Mouse (Mus musculus) megakaryocyte progenitor cell, adult 5-6 weeks (primary cell): ENCODE measurements around the gene Meis2. TPM values are rescaled to one million over a fixed set of nuclear protein-coding genes. Genes with fewer than 3 reads are reported as not detected.

Source experiments
- ATAC-seq: replicated peaks from 2 replicates; pipeline ENCODE4 v1.8.0; 2016; ENCODE audit warnings: mild to moderate bottlenecking, moderate TSS enrichment, inconsistent platforms; ENCODE audit not compliant: poor library complexity
- total RNA-seq, 2 experiments: library from RNA; stranded (forward) in 1 of 2; stranded (reverse) in 1 of 2; fragments of 157-497, 149-512 nt in 1 of 2; fragments of 200-1000 nt in 1 of 2; gene quantifications; 2 replicates each; pipeline versions ENCODE4 v1.2.3 to v1.2.4; 2015 to 2017

The Meis2 gene
- total RNA-seq, 2 experiments from 2014 or later: not detected

DNA sequence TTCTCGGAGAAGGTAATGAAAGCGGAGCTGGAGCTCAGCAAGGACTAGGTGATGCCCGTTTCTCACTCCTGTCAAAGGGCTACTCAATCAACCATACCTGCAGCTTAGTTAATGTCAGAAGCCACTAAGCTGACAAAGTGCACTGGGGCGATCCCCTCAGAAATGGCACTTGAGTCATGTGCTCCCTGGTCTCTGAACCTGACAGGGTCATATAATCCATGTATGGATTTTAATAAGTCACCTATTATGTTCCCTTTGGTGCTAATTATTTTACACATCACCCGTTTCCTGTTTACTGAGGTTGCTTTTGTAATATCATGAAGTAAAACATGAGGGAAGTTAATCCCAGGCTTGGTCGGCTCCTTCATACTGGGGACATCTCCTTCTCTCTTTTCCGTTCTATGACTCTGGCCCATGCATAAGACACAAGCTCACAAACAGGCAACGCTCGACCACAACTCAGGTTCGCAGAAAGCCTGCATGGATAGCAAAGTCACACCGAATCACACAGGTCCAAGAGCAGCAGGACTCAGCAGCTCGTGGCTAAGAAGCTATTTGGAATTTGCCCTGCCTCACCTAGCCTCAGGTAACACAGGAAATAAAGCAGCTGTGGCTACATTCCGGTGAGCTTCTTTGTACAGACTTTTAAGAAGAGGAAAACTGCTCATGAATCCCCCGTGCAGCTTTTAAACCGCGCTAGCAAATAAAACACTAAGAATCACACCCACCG lies 153.6 kb downstream of the Meis2 start:
- ATAC-seq: no peak

DNA sequence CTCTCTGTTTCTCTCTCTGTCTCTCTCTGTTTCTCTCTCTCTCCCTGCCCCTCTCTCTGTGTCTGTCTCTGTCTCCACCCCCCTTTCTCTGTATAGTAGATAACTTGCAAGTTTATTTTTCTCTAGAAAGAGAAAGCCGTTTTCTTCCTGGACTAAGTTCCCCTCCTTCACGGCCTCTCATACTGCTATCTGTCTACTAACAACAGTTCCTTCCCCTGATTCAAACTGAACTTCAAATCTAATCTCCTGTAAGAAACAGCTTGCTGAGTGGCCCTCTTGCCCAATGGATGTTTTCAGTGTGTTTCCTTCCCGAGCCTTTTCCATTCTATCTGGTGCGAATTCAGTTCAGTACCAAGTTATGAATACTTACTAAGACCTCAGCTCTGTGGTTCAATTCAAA lies 155.4 kb downstream of the Meis2 start:
- ATAC-seq: no peak

DNA sequence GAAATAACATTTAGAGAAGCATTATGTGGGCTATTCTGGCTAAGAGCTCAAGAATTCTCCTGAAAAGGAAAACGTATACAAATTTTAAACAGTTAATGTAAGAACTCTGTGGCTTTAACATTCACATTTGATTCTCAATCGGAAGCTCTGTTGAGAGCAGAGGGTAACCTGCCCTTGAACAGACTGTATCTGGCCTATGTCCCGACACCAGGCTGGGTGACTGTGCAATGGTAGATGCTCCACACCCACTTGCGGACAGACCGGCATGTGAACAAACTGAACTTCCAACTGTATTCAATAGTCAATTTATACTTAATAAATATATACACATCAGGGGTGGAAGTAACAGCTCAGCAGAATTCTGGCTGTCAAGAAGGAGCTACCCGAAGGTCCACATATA lies 164.6 kb downstream of the Meis2 start:
- ATAC-seq: no peak

DNA sequence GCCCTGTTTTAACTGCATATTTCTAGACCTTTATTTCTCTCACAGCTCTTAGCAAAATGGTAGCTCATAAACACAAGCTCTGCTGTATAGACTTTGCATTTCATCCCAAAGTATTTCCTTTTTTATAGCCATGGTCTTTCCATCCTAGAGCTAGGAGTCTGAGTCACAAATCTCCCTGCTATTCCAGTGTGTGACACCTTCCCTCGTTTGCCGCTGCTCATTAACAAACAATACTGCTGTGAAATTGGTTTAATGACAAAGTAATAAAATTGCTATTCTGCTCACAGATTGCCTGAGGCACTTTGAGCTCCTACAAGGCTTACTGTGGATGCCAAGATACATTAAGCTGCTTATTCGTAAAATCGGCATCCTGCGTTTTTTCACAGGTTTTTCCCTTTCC lies 168.1 kb downstream of the Meis2 start:
- no peak for ATAC-seq

DNA sequence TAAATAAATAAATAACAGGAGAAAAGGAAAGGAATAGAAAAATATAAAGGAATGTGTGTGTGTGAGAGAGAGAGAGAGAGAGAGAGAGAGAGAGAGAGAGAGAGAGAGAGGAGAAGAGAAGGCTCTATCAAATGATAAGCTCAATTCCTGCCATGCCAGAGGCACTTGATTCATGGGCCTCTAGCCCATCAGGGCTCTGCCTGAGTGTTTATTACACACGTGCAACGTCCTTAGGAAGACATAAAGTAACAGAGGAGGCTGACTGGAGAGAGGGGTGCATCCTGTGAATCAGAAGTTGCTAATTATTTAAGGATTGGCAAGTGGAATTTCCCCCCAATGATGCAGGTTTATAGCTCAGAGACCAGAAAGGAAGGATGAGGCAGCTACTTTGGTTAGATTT lies 168.6 kb downstream of the Meis2 start:
- ATAC-seq: no peak

DNA sequence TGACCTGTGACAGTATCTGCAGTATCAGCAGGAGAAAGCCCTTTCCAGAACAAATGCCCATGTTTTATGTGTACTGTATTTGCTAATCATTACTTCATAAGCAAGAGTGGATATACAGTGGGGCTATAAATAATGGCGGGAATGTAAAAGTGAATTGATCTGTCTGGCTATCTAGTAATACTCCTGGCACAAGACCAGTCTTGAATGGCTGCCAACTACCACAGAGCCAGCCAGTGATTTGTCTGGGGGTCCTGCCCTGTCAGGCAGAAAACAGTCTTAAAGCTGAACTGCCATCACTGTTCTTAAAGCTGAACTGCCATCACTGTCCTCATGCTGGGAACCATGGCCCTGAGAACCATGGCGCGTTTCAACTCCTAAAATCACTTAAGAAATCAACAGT lies 169.9 kb downstream of the Meis2 start:
- no peak for ATAC-seq

DNA sequence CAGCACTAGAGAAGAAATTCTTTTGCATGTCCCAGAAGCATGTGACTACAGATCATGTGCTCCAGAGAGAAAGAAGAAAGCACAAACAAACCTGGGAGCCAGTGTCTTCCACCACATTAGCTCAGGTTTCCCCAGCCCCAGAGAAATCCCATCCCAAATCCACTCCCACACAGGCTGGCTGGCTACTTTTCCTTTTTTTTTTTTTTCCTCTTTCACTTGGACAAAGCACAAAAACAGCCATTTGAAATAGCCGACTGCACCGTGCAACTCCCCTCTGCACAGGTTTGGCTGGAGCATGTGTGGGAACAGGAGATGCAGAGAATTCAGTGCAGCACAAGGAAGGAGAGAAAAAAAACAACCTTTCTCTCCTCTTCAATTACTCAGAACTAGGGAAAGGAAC lies 170.4 kb downstream of the Meis2 start:
- ATAC-seq: no peak

DNA sequence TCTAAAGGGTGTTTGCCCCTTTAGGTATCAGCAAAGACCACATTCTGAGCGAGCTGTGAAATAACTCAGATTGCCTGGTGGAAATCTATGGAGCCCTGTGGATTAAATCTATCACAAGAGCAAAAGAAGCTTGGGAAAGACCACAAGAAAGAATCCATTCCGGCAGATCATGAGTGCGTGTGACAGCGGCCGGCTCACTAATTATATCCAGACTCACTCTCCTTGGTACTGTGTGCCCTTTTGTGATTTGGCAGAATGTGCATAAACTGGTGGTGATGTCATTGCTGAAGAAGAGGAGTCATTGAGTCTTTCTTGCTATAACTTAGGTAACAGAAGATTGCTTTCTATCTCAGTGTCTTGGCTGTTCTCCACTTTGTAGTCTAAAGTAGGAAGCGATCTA lies 172.5 kb downstream of the Meis2 start:
- no peak for ATAC-seq

DNA sequence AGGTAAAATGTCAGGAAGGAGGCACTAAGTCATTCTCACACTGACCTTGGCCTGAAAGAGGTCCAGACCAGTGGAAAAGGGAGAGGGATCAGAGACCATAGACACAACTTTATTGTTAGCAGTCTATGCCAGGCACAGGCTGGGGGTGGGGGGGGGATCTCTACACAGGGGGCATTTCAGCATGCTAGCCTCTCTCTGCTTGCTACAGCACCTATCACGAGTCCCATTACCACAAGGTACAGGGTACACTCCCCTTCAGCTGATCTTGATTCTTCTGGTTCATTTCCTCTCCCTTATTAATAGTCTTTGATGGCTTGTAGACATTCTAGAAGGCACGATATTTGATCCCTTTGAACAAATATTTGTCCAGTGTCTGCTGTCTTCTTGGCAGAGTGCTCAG lies 174.9 kb downstream of the Meis2 start:
- no peak for ATAC-seq

DNA sequence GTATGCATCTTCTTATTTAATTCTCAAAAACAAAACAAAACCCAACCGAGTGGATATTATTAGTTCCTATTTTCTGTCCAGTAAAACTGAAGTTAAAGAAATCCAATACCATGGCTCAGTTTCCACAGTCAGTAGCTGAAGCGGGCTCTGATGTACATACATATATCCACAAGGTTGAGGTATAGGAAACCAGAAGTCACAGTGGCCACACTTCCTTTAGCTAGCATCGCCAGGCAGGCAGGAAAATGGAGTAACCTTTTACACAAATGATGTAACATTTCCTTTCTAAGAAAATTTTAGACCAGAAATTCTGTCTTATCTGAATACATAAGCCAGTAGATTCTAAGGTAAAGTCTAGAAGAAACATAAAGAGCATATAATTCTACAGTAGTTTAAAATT lies 175.6 kb downstream of the Meis2 start:
- peak; percentile 77 for ATAC-seq

DNA sequence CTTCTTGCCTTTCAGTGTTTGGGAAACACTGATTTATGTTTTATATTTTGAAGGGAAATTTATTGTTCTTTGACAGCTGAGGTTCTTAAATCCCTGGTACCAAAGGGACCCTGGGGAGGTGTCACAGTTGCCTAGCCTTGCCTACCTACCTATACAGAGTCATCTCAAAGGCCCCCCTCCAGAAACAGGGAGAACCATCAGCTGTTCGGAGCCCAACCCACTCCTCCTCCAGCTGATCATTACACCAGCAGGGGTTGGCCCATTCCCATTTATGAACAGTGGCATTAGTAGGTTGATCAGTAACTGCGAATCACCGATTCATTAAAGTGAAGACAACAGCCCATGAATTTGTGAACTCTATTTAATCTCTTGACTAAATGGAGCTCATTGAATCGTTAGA lies 176.4 kb downstream of the Meis2 start:
- ATAC-seq: no peak

DNA sequence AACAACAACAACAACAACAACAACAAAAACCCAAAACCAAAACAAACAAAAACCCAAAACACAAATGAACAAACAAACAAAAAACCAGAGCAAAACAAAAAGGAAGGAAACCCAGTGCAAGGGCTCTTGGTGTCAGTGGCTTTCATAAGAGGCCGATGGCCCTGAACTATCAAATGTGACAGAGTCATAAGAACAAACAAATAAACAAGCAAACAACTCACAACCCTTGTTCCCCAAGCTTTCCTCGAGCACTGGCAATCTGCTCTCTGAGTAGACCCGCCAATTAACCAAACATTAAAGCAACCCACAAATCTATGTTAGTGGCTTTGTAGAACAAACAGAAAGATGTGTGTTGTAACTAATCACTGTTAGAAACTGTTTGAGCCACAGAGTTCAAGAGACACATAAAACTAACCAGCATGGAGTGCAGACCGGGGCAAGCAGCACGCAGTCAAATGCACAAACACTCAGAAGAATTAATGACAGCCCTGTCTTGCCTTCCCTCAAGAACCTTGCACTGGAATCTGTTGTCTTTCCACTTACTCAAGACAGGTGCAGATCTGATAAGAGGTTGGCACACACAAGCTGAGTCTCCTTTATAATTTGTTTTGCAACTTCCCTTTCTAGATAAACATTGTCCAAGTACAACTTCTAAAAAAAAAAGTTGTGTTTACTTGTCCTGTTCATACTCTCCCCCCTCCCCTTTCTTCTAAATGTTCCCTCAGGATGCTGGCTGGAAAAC lies 177.1 kb downstream of the Meis2 start:
- ATAC-seq: no peak

DNA sequence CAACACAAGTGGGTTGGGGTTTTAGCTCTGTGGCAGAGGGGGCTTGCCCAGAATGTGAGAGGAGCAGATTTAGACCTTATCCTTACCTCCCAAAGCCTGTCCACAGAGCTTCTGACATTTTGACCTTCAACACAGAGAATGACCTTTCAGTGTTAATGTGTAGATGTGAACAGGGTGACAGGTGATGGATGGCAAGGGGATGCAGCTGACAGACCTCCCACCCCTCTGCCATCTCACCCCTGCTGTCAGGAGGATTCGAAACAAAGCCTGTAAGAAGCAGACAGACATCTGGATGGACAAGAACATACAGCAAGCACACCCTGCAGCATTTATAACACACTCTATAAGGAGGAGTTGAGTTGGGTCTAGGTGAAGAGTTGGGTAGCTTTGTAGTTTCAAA lies 178.0 kb downstream of the Meis2 start:
- ATAC-seq: no peak

DNA sequence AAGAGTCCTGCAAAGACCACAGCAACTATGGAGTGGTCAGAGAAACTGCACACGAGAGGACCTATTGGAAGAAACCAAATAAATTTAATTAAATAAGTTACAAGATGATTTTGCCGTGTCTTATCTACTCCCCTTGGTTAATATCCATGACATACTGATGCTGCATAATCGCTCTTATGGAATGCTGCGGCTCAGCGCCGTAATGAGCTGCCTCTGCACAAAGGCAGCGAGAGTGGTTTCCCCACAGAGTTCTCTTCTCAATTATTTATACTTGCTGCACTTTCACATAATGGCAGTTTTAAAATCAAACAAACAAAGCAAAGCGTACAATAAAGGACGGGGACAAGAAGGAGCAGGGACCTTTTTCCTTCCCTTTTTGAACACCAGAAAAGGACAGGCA lies 181.5 kb downstream of the Meis2 start:
- no peak for ATAC-seq

DNA sequence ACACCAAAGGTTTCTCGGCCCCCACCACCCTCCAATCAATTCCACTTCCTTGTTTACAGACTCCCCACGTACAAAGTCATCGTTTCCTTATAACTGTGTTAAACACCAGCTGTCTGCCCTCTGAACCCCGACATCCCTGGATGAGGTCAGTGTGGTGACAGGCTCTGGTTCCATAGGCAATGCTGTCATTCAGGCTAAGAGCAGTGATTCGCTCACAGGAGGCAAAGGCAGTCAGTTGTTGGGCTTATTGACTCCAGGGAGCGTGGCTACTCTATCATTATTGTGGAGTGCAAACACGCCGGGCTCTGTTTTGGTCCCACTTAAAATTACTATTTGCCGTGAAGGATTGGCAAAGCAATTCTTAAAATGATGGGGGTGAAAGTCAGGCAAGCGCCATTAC lies 182.1 kb downstream of the Meis2 start:
- no peak for ATAC-seq

DNA sequence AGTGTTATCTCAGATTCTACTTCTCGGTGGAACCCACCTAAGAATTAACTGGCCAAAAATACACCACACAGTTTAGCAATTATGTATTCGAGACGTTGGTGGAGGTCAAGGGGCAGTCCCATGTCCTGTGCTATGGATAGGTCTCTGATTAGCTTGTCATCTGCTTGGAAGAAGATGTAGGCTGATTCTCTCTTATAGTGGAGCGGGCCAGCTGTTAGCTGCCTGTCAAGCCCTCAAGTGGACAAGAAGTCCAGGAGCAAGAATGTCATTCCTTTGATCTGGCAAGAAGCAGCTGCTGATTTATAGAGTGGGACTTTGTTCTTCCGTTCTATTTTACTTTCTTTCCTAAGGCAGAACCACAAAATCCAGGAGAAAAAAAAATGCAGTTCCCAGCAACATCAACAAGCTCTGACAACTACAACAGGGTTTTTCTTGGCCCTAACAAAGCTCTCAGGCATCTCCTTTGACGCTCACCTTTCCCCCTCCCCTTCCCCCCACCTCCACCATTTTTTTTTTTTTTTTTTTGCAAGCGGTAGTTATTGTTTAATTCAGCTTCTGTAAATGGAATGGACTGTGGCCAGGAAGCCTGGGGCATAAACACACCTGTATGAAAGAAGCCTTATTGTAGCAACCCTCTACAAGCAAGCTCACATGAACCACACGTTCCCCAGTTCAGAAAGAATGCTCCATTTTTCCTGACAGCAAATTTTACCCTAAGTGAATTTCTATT lies 189.7 kb downstream of the Meis2 start:
- ATAC-seq: no peak

DNA sequence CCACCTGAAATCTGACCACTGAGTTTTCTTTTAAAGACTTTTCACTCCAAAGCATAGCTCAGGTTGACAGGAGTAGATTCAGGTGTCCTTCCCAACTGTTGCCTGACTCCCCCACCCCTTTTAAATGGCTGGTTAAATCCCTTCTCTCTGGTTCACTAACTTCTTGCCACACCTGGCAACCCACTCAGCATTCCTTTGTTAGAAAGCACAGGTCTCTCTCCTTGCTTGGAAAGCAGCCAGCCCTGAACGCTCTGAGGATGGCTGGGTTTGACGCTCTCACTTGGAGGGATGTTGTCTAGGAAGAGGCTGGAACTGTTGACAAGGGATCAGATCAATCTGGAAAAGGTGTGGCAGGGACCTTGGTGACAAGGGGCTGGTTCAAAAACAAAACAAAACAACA lies 192.8 kb downstream of the Meis2 start:
- ATAC-seq: no peak

DNA sequence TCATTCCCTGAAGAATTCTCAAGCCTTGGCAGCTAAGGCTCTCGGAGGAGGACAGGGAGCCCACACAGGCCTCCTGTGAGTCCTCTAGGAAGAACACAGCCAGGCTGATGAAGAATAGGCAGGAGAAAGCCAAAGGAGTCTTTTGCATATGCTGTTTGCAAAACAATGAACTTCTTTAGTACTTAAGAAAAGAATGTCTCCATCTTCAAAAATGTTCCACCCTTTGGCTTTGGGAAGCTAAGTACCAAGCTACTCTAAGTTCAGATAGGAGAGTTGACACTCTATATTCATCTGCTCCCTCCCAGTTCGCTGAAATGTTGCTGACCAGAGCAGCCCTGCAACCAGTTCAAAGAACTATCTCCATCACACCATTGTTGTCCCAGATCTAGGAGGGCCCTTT lies 195.7 kb downstream of the Meis2 start:
- no peak for ATAC-seq

DNA sequence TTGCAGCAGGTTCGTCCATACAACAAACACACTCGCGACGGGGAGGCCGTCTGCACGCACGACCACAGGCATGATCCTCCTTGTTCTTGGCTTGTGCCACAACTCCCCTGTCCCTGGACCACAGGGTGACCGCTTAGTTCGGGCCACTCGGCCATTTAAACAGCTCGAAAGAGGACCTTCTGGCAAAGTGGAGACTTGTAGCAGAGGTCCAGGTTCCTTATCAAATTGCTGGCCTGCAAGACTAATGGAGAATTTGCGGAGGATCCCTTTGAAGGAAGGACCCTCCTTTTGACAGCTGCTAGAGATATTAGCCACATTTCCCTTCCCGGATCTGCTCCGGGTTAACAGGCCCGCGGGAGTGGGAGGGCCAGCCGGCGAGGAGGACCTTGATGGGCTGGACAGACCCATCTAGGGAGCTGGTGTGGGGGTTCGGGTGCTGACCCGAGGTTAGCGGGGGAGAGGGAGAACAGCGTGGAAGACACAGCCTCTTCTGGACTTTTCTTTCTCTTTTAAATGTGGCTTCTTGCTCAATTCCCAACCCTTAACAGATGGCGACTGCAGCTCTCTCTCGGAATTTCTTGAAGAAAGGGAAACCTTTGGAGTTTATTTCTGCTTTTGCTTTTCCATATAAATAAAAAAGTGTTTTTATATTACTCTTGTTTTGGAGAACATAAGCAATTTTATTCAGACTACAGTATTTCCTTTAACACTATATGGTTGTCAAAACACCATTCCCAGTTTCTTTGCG lies 204.9 kb downstream of the Meis2 start:
- ATAC-seq: no peak

DNA sequence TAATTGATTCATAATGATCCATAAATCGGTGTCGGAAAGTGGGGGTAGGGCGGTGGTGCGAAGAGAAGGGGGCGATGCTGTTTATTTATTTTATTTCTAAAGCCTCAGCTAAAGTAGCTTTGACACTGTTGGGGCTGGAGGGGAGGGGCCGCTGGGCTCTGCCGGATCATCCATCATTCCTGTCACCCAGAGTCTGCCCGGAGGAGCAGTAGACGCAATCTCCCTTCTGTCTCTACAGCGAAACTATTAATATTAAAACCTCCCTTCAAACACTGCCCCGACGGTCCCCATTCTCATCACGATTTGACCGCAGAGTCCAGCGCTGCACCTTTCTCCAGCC lies 205.5 kb downstream of the Meis2 start:
- ATAC-seq: no peak

DNA sequence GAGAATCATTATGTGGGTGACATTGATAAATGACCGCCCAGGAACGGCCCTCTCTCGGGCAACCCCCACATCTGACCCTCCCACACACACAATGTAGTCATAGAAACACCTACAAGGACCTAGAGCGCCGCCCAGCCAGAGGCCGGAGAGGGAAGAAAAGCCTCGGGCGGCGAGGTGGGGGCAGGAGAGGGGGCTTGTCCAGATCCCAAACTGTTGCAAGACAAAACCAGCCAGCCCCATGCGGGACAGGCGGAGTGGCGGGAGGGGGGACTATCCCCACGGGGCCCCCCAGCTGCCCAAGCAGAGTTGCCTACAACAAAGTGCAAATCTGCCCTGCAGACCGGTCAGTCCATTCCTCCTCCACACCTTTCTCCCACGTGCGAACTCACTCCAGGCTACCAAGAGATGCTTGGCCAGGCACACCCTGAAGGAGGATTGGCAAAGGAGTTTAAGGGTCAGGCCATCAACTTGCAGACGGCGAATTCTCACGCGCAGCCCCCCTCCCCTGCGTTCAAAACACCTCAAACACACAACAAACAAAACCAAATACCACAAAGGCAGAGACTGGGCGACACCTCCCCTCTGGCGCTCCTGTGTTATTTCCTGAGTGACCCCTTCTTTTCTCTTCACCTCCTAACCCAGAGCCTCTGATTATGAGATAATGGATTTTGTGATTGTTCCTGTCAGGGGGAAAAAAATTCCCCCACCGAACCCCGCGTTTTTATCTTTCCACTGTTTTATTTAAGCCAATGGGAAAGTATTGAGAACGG lies 206.1 kb downstream of the Meis2 start:
- no peak for ATAC-seq
